Mouse (Mus musculus): ENCODE data around the gene Foxs1. TPM values are rescaled to one million over a fixed set of nuclear protein-coding genes. Genes with fewer than 3 reads are reported as not detected.

Foxs1 gene
- polyA plus RNA-seq, 1 experiment from 2014 or later: 0.64 TPM

- DNase-seq (ENCODE audit: low spot score): no peak
- H3K36me3 ChIP-seq: no peaks in the 10 kb centered on the region
- no peaks in the 10 kb centered on the region for H3K27me3 ChIP-seq (ENCODE audit: low read depth, poor library complexity, severe bottlenecking)
- 76% methylated on average over 5 of the region's 5 CpGs for WGBS
- no peak overlapping the region for H3K4me3 ChIP-seq
- peak overlapping the region; percentile 94 for H3K27ac ChIP-seq
- H3K9me3 ChIP-seq (replicated peaks): no peaks in the 10 kb centered on the region
- peaks cover 75% of the 10 kb centered on the region for H3K4me1 ChIP-seq
These were observed 8.5 kb downstream of the Foxs1 start for GRCm38 (mm10) chr2:152924543-152924942.

GRCm38 (mm10) chr2:152924128-152924527, 8.9 kb downstream of the Foxs1 start:
- no peak overlapping the region for H3K4me3 ChIP-seq
- no peak for DNase-seq (ENCODE audit: low spot score)
- WGBS: 82% methylated on average over 8 of the region's 8 CpGs
- no peaks in the 10 kb centered on the region for H3K27me3 ChIP-seq (ENCODE audit: low read depth, poor library complexity, severe bottlenecking)
- peaks cover 75% of the 10 kb centered on the region for H3K4me1 ChIP-seq
- H3K9me3 ChIP-seq (replicated peaks): no peaks in the 10 kb centered on the region
- peak overlapping the region; percentile 94 for H3K27ac ChIP-seq
- H3K36me3 ChIP-seq: no peaks in the 10 kb centered on the region

GRCm38 (mm10) chr2:152923621-152924020, 9.4 kb downstream of the Foxs1 start:
- H3K36me3 ChIP-seq: no peaks in the 10 kb centered on the region
- no peak for DNase-seq (ENCODE audit: low spot score)
- H3K27me3 ChIP-seq (ENCODE audit: low read depth, poor library complexity, severe bottlenecking): no peaks in the 10 kb centered on the region
- 86% methylated on average over 3 of the region's 3 CpGs for WGBS
- H3K9me3 ChIP-seq (replicated peaks): no peaks in the 10 kb centered on the region
- H3K4me1 ChIP-seq: peaks cover 75% of the 10 kb centered on the region
- no peak overlapping the region for H3K4me3 ChIP-seq
- H3K27ac ChIP-seq: peak overlapping the region; percentile 94

- Histone ChIP-seq H3K4me3 (no peak overlapping the region), H3K4me1 (peaks cover 75% of the 10 kb centered on the region), H3K9me3 (replicated peaks) (no peaks in the 10 kb centered on the region), H3K36me3 (no peaks in the 10 kb centered on the region), H3K27ac (peak overlapping the region; percentile 94), H3K27me3 (ENCODE audit: low read depth, poor library complexity, severe bottlenecking) (no peaks in the 10 kb centered on the region)
- no peak for DNase-seq (ENCODE audit: low spot score)
- 25% methylated on average over 7 of the region's 7 CpGs for WGBS
These were observed 10.6 kb downstream of the Foxs1 start for GRCm38 (mm10) chr2:152922376-152922775.

GRCm38 (mm10) chr2:152917671-152918070, 15.3 kb downstream of the Foxs1 start:
- H3K27me3 ChIP-seq (ENCODE audit: low read depth, poor library complexity, severe bottlenecking): peaks cover 17% of the 10 kb centered on the region
- H3K27ac ChIP-seq: no peak overlapping the region
- no peaks in the 10 kb centered on the region for H3K36me3 ChIP-seq
- 67% methylated on average over 9 of the region's 9 CpGs for WGBS
- no peaks in the 10 kb centered on the region for H3K9me3 ChIP-seq (replicated peaks)
- no peak for DNase-seq (ENCODE audit: low spot score)
- no peak overlapping the region for H3K4me3 ChIP-seq
- H3K4me1 ChIP-seq: peaks cover 59% of the 10 kb centered on the region

GRCm38 (mm10) chr2:152916111-152916510, 16.9 kb downstream of the Foxs1 start:
- WGBS: 44% methylated on average over 5 of the region's 5 CpGs
- no peaks in the 10 kb centered on the region for H3K36me3 ChIP-seq
- no peak for DNase-seq (ENCODE audit: low spot score)
- H3K27ac ChIP-seq: no peak overlapping the region
- peaks cover 58% of the 10 kb centered on the region for H3K4me1 ChIP-seq
- H3K27me3 ChIP-seq (ENCODE audit: low read depth, poor library complexity, severe bottlenecking): peaks cover 33% of the 10 kb centered on the region
- H3K9me3 ChIP-seq (replicated peaks): no peaks in the 10 kb centered on the region
- H3K4me3 ChIP-seq: no peak overlapping the region

GRCm38 (mm10) chr2:152915453-152915852, 17.6 kb downstream of the Foxs1 start:
- no peaks in the 10 kb centered on the region for H3K9me3 ChIP-seq (replicated peaks)
- 66% methylated on average over 4 of the region's 4 CpGs for WGBS
- peaks cover 63% of the 10 kb centered on the region for H3K4me1 ChIP-seq
- no peak for DNase-seq (ENCODE audit: low spot score)
- no peaks in the 10 kb centered on the region for H3K36me3 ChIP-seq
- H3K4me3 ChIP-seq: no peak overlapping the region
- H3K27me3 ChIP-seq (ENCODE audit: low read depth, poor library complexity, severe bottlenecking): peaks cover 40% of the 10 kb centered on the region
- peak overlapping the region; percentile 36; the same call in 1 of the 2 replicates for H3K27ac ChIP-seq

- WGBS: 4% methylated on average over 18 of the region's 18 CpGs
- H3K27me3 ChIP-seq (ENCODE audit: low read depth, poor library complexity, severe bottlenecking): peaks cover 49% of the 10 kb centered on the region
These were observed 18.5 kb downstream of the Foxs1 start for GRCm38 (mm10) chr2:152914310-152915120.

GRCm38 (mm10) chr2:152913471-152913870, 19.5 kb downstream of the Foxs1 start:
- 33% methylated on average over 7 of the region's 7 CpGs for WGBS
- Histone ChIP-seq H3K9me3 (replicated peaks) (no peaks in the 10 kb centered on the region), H3K4me1 (peaks cover 56% of the 10 kb centered on the region), H3K4me3 (no peak overlapping the region), H3K36me3 (no peaks in the 10 kb centered on the region), H3K27ac (no peak overlapping the region), H3K27me3 (ENCODE audit: low read depth, poor library complexity, severe bottlenecking) (peaks cover 53% of the 10 kb centered on the region)
- DNase-seq (ENCODE audit: low spot score): no peak

More at GRCm38 (mm10) chr2:152914310-152915120, 18.5 kb downstream of the Foxs1 start:
- Histone ChIP-seq H3K4me3 (peak overlapping the region; percentile 25), H3K9me3 (replicated peaks) (no peaks in the 10 kb centered on the region), H3K27ac (0 out of 2 replicates have a peak overlapping the region, but pooled peaks have one; percentile 2), H3K36me3 (no peaks in the 10 kb centered on the region), H3K4me1 (peaks cover 63% of the 10 kb centered on the region)
- peak; percentile 92 for DNase-seq (ENCODE audit: low spot score)

GRCm38 (mm10) chr2:152911432-152911831, 21.6 kb downstream of the Foxs1 start:
- H3K4me1 ChIP-seq: peaks cover 58% of the 10 kb centered on the region
- no peaks in the 10 kb centered on the region for H3K9me3 ChIP-seq (replicated peaks)
- no peaks in the 10 kb centered on the region for H3K36me3 ChIP-seq
- H3K27ac ChIP-seq: no peak overlapping the region
- no peak for DNase-seq (ENCODE audit: low spot score)
- 24% methylated on average over 6 of the region's 6 CpGs for WGBS
- 0 out of 2 replicates have a peak overlapping the region, but pooled peaks have one; percentile 8 for H3K4me3 ChIP-seq
- peaks cover 53% of the 10 kb centered on the region for H3K27me3 ChIP-seq (ENCODE audit: low read depth, poor library complexity, severe bottlenecking)

GRCm38 (mm10) chr2:152911031-152911430, 22.0 kb downstream of the Foxs1 start, which contains the start of gene Mylk2:
TSS of gene Mylk2 (plus strand) at chr2:152911352.
- Histone ChIP-seq H3K4me1 (peaks cover 58% of the 10 kb centered on the region), H3K27ac (0 out of 2 replicates have a peak within 1 kb of the TSS, but pooled peaks have one; percentile 14), H3K27me3 (ENCODE audit: low read depth, poor library complexity, severe bottlenecking) (peaks cover 53% of the 10 kb centered on the region), H3K36me3 (no peaks in the 10 kb centered on the region), H3K9me3 (replicated peaks) (no peaks in the 10 kb centered on the region), H3K4me3 (0 out of 2 replicates have a peak within 1 kb of the TSS, but pooled peaks have one; percentile 8)
- DNase-seq (ENCODE audit: low spot score): no peak
- WGBS: 25% methylated on average over 12 of the region's 12 CpGs

GRCm38 (mm10) chr2:152909848-152910247, 23.2 kb downstream of the Foxs1 start:
- H3K36me3 ChIP-seq: no peaks in the 10 kb centered on the region
- no peaks in the 10 kb centered on the region for H3K9me3 ChIP-seq (replicated peaks)
- peaks cover 60% of the 10 kb centered on the region for H3K4me1 ChIP-seq
- no peak overlapping the region for H3K27ac ChIP-seq
- DNase-seq (ENCODE audit: low spot score): no peak
- H3K27me3 ChIP-seq (ENCODE audit: low read depth, poor library complexity, severe bottlenecking): peaks cover 53% of the 10 kb centered on the region
- WGBS: 85% methylated on average over 6 of the region's 6 CpGs
- no peak overlapping the region for H3K4me3 ChIP-seq
